Mouse (Mus musculus) spleen, adult 2 months (tissue): Measurements from ENCODE around the gene Ms4a6c.
"Not testable (repeated sequence)": the region's sequence is repeated elsewhere in the genome, so short reads cannot be mapped to it uniquely, and the experiment has no call there.

Experiments used
- CTCF ChIP-seq: fragments of 200-500 bp; IDR thresholded peaks from 2 replicates; pipeline ENCODE4 v1.5.1; 2011; ENCODE audit warnings: mild to moderate bottlenecking, inconsistent platforms; ENCODE audit not compliant: insufficient read depth, insufficient read length, insufficient replicate concordance; ENCODE audit errors: extremely low read depth
- POLR2A ChIP-seq: fragments of 200-500 bp; IDR thresholded peaks from 2 replicates; pipeline ENCODE4 v1.6.1; 2011; ENCODE audit warnings: low read depth, low read length, inconsistent platforms

DNA sequence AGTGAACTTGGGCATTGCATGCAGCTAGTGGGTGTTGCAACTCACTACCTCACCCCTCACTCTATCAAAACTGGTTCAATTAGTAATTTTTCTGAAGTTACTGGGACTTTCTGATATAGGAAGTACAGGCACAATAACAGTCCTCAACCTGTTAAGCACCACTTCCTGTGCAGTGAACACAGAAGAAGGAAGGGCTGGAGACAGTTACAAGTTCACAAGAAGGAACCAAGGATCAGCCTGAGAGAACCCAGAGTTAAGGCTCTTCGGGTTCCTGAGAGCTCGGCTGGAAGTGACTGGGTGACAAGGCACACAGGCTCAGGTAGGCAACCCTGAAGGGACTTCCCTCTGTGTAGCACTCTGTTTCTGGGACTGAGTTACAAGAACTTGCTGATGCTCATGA lies 49.2 kb downstream of the Ms4a6c start:
- not testable (repeated sequence) for TF ChIP-seq CTCF, POLR2A
